Mouse (Mus musculus): ENCODE results near the gene Slc22a8.

Slc22a8 gene

GRCm38 (mm10) chr19:8590954-8591353, at the start of gene Slc22a8:
Slc22a8 (plus strand) TSS chr19:8591254.
- no peak for DNase-seq (ENCODE audit: low spot score in 2 of 2)

GRCm38 (mm10) chr19:8558897-8559296, 32.2 kb upstream of the Slc22a8 start:
- DNase-seq (ENCODE audit: low spot score in 2 of 2): no peak

- no peak for DNase-seq (ENCODE audit: low spot score in 2 of 2)
These were observed 27.0 kb upstream of the Slc22a8 start for GRCm38 (mm10) chr19:8564021-8564420.

- no peak for DNase-seq (ENCODE audit: low spot score in 2 of 2)
These were observed 26.6 kb upstream of the Slc22a8 start for GRCm38 (mm10) chr19:8564469-8564868.

GRCm38 (mm10) chr19:8565262-8565661, 25.8 kb upstream of the Slc22a8 start:
- DNase-seq (ENCODE audit: low spot score in 2 of 2): no peak

GRCm38 (mm10) chr19:8565985-8566384, 25.1 kb upstream of the Slc22a8 start:
- no peak for DNase-seq (ENCODE audit: low spot score in 2 of 2)

GRCm38 (mm10) chr19:8567104-8567880, 23.8 kb upstream of the Slc22a8 start:
- DNase-seq (ENCODE audit: low spot score in 2 of 2): no peak

GRCm38 (mm10) chr19:8569453-8569863, 21.6 kb upstream of the Slc22a8 start:
- DNase-seq (ENCODE audit: low spot score in 2 of 2): no peak

- DNase-seq (ENCODE audit: low spot score in 2 of 2): no peak
These were observed 20.6 kb upstream of the Slc22a8 start for GRCm38 (mm10) chr19:8570341-8571040.

- no peak for DNase-seq (ENCODE audit: low spot score in 2 of 2)
These were observed 19.3 kb upstream of the Slc22a8 start for GRCm38 (mm10) chr19:8571746-8572145.

- no peak for DNase-seq (ENCODE audit: low spot score in 2 of 2)
These were observed 18.6 kb upstream of the Slc22a8 start for GRCm38 (mm10) chr19:8572485-8572884.

GRCm38 (mm10) chr19:8577432-8577831, 13.6 kb upstream of the Slc22a8 start:
- DNase-seq (ENCODE audit: low spot score in 2 of 2): no peak

- DNase-seq (ENCODE audit: low spot score in 2 of 2): peak in 1 of 2 experiments; percentile 71
These were observed 12.6 kb upstream of the Slc22a8 start for GRCm38 (mm10) chr19:8578293-8578969.

GRCm38 (mm10) chr19:8578970-8579342, 12.1 kb upstream of the Slc22a8 start:
- DNase-seq (ENCODE audit: low spot score in 2 of 2): no peak

GRCm38 (mm10) chr19:8585298-8585697, 5.8 kb upstream of the Slc22a8 start:
- no peak for DNase-seq (ENCODE audit: low spot score in 2 of 2)

GRCm38 (mm10) chr19:8585899-8586298, 5.2 kb upstream of the Slc22a8 start:
- DNase-seq (ENCODE audit: low spot score in 2 of 2): no peak

- no peak for DNase-seq (ENCODE audit: low spot score in 2 of 2)
These were observed 4.7 kb upstream of the Slc22a8 start for GRCm38 (mm10) chr19:8586350-8586749.

GRCm38 (mm10) chr19:8587315-8587714, 3.7 kb upstream of the Slc22a8 start:
- DNase-seq (ENCODE audit: low spot score in 2 of 2): no peak

- DNase-seq (ENCODE audit: low spot score in 2 of 2): peak in 1 of 2 experiments; percentile 31
These were observed 1.1 kb downstream of the Slc22a8 start for GRCm38 (mm10) chr19:8592155-8592554.

- no peak for DNase-seq (ENCODE audit: low spot score in 2 of 2)
These were observed 1.9 kb downstream of the Slc22a8 start for GRCm38 (mm10) chr19:8592873-8593408.

- no peak for DNase-seq (ENCODE audit: low spot score in 2 of 2)
These were observed 2.8 kb downstream of the Slc22a8 start for GRCm38 (mm10) chr19:8593833-8594232.

- no peak for DNase-seq (ENCODE audit: low spot score in 2 of 2)
These were observed 3.5 kb downstream of the Slc22a8 start for GRCm38 (mm10) chr19:8594518-8594917.
